Mouse (Mus musculus): ENCODE data around the gene Gpbp1l1.

The Gpbp1l1 gene

DNA sequence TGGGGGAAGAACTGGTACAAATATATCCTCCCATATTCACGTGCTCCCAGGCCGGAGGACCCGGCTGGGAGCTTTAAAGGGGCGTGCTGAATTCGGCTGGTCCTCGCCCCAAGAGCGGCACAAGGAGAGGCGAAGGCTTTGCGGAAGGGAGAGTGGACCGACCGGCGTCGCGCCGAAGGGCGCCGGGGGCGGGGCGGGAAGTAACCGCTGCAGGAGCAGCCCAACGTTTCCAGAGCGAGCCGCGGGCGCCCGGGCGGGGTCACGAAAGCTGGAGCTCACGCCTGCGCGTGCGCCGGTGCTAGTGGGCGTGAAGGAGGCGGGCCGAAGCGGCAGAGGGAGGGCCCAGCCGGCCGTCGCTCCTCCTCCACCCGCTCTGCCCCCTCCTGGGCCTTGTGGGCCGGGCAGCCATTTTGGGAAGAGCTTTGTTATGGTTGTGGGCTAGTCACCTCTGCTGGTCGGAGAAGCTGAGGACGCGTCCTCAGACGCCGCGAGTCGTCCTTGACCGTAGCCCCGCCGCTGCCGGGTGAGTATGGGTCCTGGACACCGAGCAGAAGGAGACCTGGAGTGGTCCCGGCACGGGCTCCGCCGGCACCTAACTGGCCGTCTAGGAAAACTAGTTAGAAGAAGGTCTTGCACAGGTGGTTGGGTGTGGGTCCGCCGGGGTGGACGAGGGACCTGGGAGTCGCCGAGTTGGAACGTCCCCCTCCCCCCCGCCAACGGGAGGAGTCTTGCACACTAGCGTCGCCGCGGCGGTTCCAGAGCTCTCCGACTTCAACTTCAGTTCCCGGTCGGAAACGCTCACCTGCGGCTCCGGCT is at the start of gene Gpbp1l1:
Gene Gpbp1l1 (plus strand): TSS at position 353 of the 816 bp plus-strand sequence.
- peak; percentile 98 for DNase-seq (ENCODE audit: extremely low spot score)

DNA sequence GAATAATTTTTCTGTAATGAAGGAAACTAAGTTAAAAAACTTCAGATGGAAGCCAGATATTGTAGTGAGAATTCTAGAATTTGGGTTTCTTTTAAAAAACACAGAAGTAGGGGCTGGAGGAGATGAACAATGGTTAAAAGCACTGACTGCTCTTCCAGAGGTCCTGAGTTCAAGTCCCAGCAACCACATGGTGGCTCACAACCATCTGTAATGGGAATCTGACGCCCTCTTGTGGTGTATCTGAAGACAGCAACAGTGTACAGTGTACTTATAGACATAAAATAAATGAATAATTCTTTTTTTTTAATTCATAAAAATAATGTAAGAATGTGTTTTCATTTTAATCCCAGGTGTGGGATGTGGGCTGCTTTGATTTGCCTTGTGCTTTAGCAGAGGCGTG is 26.3 kb upstream of the Gpbp1l1 start:
- no peak for DNase-seq (ENCODE audit: extremely low spot score)

DNA sequence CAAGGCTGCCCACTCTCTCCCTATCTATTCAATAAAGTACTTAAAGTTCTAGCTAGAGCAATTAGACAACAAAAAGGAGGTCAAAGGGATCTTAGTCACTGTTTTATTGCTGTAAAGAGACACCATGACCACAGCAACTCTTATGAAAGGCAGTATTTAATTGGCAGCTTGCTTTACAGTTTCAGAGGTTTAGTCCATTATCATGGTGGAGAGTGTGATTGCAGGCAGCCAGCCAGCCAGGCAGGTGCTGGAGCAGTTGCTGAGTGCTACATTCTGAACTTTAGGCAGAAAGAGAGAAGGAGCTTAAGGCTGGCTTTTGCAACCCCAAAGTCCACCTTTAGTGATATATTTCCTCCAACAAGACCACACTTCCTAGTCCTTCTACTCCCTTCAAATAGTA is 21.1 kb upstream of the Gpbp1l1 start:
- DNase-seq (ENCODE audit: extremely low spot score), result no peak

DNA sequence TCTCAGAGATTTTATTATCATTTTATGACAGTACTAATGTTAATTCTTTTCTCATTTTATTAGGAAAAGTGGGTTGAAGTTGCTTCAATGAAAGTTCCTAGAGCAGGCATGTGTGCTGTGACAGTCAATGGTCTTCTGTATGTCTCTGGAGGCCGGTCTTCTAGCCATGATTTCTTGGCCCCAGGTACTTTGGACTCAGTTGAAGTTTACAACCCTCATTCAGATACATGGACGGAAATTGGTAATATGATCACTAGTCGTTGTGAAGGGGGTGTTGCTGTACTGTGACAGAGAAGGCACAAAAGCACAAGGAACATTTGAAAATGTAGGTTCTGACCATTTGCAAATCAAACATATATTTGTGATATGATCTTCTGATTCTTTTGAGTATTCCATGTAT is 19.7 kb upstream of the Gpbp1l1 start:
- no peak for DNase-seq (ENCODE audit: extremely low spot score)

DNA sequence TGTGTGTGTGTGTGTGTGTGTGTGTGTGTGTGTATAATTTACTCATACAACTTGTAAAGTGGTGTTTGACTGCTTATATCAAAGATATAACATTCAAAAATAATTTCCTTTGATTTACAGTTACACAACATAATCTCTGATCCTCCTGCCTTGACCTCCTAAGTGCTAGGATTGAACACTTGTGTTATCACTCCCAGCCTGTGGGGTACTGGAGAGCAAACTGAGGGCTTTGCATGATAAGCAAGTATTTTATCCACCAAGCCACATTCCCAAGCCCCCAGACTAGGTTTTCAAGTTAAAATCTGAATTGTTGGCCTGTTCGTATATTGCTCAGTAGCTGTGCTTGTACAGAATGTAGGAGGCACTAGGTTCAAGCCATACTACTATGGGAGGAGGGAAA is 7.0 kb upstream of the Gpbp1l1 start:
- no peak for DNase-seq (ENCODE audit: extremely low spot score)

DNA sequence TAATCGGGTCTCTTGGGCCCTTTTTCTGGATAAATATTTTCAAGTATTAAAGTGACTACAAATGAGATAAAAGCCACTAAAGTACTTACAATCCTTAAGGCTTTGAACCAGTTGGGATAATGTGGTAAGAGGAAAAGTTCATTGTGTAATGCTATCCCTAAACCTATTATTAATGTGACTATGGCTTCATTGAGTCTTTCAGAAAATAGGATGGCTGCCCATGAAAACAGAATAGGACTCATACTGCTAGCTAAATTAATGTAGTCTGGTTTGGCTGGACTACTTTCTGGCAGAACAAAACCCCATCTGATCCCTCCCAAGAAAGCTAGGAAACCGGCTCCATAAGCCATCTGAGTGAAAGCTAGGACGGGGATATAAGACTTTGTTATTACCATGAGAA is 4.4 kb upstream of the Gpbp1l1 start:
- no peak for DNase-seq (ENCODE audit: extremely low spot score)

DNA sequence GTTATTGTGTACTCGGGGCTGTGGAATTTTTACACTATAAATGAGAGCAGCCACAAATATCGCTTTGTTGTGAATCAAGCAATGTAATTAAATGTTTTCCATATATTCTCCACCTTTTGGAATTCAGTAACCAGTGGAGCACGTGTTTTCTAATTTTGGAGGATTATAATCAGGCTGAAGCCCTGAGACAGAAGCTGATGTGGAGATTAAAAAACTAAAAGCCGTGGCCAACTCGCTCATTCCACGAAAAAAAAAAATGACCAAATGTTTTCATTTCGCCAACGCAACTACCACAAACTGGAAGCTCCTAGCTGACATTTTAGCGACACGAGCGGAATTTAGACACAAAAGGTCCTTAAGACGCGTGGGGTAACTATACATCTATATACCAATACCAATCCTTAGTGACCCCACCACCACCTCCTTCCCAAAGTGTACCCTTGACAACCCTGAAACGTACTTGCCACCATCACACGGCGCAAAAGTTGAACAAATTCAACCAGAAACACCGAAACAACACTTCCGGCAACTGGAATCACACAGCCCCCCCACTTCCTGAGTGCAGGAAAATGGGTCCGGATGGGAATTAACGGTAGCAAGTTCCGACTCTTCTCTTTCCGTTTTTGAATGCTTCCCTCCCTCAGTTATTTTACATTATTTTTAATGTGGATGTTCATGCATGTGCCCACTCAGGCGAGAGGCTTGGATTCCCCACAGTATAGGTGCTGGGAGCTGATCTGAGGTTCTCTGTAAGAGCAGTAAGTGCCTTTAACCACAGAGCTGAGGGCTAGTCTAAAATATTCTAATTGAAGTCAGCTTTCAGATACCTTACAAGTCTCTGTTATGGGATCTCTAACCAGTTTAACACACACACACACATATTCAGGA is 1.8 kb upstream of the Gpbp1l1 start, which contains the start of gene Tmem69:
Gene Tmem69 (minus strand): TSS at position 524 of the 888 bp plus-strand sequence.
- DNase-seq (ENCODE audit: extremely low spot score), result peak; percentile 87

DNA sequence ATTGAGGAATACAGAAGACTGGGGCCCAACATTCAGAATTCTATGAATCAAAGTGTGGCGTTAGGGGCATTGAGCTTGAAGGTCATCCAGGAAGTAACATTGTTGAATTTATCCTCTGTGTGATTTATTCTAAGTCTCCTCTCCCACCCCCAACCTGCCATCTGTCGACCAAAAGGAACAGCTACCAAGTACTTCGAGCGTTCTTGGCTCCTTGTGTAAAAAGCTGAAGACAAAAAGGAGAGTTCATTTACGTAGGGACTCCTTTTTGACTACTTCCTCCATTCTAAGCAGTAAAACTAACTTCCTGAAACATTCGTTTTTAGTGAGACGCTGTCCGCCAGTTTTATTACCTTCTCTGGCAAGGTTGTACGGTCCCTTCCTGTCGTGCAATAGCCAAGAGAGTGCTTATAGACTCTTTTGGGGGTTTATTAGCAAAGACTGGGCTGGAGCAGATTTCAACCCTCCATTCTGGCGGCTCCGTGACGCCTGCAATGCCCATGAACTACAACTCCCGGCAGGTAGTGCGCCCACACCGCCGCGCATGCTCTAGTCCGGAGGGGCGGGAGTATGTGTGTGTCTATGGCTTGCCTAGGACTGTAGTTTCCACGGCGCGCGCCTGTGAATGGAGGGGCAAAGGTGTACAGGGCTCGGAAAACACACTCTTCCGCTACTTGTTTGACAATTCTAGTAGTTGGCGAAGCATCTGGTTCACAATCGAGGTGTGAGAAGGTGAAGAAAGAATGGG is 725 bp upstream of the Gpbp1l1 start:
- peak; percentile 92 for DNase-seq (ENCODE audit: extremely low spot score)

DNA sequence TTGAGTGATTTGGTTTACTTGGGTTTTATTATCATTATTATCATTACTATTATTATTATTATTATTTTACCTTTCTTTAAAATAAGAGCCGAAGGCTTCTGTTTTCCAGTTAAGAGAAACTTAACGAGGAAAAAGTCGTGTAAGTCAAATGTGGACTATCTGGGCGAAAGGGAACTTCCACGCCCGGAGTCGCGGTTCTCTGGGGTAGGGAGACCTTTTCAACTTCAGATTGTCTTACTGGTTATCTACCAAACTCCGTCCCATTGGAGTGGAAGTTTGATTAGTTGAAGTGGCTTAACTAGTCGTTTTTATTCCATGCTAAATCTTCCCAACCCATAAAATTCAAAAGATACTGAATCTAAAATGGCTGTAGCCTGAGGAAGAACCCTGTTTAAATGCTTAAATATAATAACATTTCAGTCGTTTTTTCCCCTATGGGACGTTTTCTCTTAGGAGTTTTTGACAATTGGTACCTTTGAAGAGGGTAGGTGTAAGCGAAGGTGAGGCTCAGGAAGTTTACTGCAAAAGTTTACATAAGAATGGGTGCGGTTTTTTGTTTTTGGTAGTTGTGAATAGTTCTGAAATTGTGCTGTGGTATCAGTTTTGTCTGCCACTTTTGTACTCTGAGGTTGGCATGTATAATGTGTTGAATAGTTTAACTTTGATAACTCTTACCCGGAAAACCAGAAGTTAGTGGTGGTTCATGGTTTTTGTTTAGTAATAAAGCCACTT is 859 bp downstream of the Gpbp1l1 start:
- DNase-seq (ENCODE audit: extremely low spot score), result no peak

DNA sequence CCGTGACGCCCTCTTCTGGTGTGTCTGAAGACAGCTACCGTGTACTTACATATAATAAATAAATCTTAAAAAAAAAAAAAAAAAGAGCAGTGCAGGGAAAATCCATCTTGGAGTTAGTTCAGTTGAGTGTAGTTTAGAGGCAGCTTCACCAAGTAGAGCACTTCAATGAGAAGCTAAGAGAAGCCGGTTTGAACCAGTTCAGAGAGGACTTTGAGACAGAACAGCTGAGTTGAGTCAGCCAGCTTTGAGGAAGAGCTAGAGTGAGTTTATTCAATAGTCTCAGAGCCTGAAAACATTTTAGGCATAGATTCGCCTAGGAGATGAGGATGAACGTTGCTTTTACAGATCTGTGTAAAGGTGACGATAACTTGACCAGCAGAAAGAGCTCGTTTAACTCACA is 38.3 kb downstream of the Gpbp1l1 start:
- no peak for DNase-seq (ENCODE audit: extremely low spot score)

DNA sequence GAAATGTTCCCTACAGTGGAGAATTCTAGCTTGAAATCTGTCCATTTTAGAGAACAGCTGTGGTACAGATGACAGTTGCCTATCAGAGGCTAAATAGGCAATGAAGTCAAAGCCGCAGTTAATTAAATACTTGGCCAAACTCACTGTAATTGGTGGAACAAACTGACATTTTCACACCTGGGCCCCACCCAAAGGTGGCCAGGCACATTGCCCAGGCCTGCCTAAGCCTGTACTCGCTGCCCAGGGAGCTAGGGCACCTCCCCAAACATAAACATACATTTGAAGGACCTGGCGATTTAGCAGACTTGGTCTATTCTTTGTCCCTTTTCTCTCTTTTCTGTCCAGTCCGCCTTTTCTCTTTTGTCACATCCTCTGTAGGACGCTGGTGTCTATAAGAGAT is 38.9 kb downstream of the Gpbp1l1 start, which contains the start of gene Ccdc17:
Gene Ccdc17 (plus strand): TSS at position 276 of the 400 bp plus-strand sequence.
- no peak for DNase-seq (ENCODE audit: extremely low spot score)

DNA sequence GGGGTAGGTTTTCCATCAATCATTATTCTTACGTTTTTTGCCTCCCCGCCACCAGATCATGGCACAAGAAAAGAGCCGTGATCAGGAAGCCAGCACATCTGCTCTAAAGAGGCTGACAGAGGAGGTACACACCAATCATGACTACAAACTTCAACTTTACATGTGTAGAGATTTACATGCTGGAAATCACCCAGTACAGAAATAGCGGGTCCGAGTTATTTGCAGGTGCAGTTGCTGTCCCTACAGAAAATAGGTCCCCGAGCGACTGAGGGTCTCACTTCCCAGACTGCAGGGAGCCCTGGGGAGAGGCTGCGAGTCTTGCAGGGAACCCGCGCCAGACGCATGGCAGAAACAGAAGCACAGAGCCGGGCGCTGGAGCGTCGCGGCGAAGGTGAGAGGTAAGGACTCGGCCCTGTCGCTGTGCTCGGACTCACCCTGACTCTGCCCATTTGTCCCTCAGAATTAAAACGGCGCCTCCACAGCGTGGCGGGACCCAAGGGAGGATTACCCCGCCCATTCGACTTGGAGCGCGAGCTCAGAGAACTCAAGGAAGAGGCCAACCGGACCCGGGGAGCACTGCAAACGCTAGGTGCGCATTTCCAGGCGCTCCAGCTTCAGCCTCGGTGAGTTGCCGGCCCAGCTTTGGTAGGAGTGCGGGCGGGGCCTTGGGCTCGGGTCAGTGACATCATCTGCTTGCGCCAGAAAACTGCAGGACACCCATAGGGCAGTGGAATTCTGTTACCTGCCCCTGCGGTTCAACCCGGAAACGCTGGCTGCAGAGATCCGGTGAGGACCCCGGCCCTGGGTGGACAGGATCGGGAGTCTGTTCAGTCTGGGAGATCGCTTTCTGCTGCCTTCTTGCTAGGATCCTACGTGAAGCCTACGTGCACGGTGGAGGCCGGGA is 39.8 kb downstream of the Gpbp1l1 start:
- peak; percentile 91 for DNase-seq (ENCODE audit: extremely low spot score)

DNA sequence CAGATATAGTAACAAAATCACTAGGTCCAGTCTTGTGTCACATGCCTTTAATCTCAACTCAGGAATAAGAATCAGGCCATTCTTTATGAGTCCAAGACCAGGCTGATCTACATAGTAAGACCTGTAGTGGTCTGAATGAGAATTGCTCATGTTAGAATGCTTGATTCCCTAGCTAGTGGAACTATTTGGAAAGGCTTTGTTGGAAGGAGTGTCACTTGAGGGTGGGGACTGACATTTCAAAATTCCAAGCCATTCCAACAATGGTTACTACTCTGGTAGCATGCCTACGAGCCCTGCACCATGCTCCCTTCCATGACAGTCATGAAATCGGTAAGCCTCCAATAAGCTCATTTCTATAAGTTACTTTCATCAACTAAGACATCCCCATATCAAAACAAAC is 55.2 kb downstream of the Gpbp1l1 start:
- no peak for DNase-seq (ENCODE audit: extremely low spot score)

DNA sequence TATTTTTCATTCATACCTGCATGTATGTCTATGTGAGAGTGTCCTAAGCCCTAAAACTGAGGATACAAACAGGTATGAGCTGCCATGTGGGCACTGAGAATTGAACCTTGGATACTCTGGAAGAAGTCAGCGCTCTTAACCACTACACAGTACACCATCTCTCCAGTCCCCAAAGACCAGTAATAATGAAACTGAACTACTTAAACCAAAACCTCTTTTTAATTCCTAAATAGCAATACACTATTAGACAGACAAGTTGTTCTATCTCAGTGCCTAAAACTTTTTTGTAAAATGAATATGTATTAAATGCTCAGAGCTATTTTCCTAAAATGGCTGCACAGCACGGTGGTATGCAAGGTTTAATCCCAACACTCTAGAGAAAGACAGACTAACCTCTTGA is 57.8 kb downstream of the Gpbp1l1 start:
- DNase-seq (ENCODE audit: extremely low spot score), result no peak

DNA sequence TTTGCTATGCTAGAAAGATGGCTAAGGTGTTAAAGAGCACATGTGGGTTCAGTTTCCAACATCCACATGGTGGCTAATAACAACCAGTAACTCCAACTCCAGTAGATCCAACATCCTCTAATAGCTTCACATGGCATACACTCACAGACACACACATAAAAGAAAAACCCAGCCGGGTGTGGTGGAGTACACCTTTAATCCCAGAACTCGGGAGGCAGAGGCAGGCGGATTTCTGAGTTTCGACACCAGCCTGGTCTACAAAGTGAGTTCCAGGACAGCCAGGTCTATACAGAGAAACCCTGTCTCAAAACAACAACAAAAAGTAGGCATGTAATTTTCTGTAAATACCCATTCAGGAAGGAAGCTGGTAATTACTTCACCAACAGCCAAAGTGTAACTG is 67.4 kb downstream of the Gpbp1l1 start:
- no peak for DNase-seq (ENCODE audit: extremely low spot score)

DNA sequence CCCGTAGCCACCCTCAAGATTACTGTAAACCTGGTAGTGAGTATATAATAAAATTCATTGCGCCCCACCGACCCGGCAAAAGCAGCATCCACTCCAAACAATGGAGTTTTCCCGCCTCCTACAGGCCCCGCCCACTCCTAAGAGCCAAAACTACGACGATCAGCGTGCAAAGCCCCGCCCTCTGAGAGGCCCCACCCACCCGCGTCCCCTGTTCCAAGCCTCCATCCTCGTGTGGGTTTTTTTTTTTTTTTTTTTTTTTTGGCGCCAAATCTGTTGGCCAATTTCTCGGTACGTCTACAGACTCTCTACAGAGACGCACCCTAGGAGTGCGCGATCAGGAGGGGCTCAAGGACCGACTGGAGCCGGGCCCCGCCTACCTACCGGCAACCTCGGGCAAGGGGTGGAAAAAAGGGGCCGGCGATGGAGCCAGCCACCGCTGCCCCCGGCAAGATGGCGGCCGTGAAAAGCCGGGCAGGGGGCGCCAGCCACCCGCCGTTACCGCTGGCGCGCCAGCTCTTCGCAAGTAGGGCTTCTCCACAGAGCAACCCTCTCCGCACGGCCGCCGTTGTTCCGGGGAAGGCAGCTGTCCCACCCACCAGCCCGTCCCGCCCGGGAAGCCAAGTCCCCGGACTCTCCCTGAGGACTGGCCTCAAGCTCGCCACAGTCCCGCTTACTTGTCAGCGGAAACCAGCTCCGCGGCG is 69.3 kb downstream of the Gpbp1l1 start:
- DNase-seq (ENCODE audit: extremely low spot score), result peak; percentile 94

DNA sequence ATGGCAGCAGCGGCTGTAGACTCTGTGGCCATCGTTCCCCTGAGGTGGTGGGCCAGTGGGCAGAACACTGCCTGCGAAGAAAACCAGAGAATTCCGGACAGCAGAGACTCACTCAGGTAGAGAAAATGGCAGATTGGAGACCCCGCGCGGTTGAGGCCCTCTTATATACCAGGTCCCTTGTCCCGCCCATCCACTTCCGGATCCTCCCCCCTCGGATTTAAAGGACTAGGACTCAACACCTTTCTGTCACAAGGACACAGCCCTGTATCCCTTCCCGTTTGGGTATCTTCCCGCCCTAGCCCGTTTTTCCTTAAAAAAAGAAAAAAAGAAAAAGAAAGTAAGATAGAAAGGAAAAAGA is 69.9 kb downstream of the Gpbp1l1 start:
- peak; percentile 95 for DNase-seq (ENCODE audit: extremely low spot score)

DNA sequence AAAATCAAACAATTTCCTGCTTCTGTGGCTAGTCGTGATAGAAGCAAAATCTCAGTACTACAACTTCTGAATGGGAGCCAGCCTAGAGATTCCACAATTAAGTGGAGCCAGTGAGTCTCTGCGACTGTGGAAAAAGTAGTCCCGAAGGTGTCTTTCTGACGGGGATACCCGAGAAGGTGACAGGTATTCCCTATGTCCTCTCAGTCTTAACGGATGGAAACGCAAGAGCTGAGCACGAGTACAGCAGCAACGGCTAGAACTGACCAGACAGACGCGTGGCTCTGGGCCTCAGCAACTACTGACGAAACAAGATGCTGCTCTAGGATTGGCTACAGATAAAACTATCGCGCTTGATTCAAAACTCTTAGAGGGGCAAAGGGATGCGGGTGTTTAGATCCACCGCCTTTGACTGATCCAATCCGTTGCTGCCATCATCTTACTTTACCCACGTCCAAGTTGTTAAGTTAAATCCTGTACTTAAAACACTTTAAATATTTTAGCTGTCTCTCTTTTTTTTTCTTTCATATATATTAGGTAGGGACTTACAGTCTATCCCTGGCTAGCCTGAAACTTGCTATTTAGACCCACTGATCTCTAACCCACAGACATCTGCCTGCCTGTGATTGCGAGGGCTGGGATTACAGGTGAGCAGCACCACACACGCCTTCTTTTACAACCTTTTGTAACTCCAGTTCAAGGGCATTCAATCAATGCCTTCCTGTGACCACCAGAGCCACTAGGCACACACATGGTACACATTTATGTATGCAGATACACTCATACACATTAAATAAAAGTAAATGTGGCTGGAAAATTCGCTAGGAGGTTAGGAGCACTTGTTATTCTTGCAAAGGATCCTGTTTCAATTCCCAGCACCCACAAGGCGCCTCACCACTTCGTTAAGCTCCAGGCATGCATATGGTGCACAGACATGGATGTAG is 70.5 kb downstream of the Gpbp1l1 start, which contains the start of gene Nasp:
Gene Nasp (minus strand): TSS at position 220 of the 941 bp plus-strand sequence.
- DNase-seq (ENCODE audit: extremely low spot score), result peak; percentile 88

All from embryo, embryonic 9.5 days (tissue).